Mouse (Mus musculus): ENCODE measurements around the gene Ccp110. TPM values are rescaled to one million over a fixed set of nuclear protein-coding genes. Genes with fewer than 3 reads are reported as not detected.

Gene Ccp110
- polyA plus RNA-seq, 1 experiment from 2014 or later: 23.7 TPM

DNA sequence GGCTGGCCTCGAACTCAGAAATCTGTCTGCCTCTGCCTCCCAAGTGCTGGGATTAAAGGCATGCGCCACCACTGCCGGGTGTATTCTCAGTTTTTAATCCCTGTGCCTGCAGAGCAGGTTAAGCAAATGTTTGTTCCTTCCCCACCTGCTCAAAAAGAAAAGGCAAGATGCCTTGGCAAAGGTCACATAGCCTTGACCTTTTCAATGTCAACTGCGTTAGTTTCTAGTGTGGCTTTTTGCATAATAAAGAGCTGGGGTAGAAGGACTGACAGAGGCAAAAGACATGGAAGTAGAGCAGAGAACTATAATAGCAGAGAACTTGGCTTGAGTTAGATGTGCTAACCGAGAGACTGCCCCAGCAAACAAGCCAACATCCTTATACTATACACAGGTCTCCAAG lies 1.6 kb upstream of the Ccp110 start:
- H3K4me2 ChIP-seq (replicated peaks; ENCODE audit: low read depth, low read length): no peak overlapping the region

DNA sequence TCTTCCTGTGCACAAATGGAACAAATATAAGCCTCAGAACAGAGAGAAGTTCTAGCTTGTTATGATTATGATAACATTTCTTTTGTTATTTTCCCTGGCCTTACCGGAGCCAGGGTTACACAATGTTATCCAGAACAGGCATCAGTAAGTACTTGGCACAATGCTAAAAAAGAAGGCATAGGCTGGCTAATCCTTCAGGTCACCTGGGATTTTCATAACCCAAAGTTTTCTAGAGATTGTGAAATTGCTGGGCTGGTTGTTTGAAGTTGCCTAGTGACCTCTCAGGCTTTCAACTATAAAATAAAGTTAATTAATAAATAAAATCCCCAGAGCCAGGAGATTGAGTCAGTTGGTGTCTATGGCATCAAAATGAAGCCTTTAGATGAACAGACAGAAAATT lies 2.5 kb downstream of the Ccp110 start:
- Histone ChIP-seq H3K9me3 (ENCODE audit: control insufficient read depth, low read length) (no peaks in the 10 kb centered on the region), H3K9ac (ENCODE audit: low read depth, low read length) (no peak overlapping the region), H3K36me3 (ENCODE audit: control insufficient read depth, insufficient read depth, low read length) (no peaks in the 10 kb centered on the region), H3K27ac (ENCODE audit: low read depth, low read length) (no peak overlapping the region), H3K27me3 (ENCODE audit: control insufficient read depth, insufficient read depth, low read length) (no peaks in the 10 kb centered on the region), H3K4me1 (replicated peaks; ENCODE audit: control insufficient read depth, insufficient read depth, low read length) (no peaks in the 10 kb centered on the region), H3K4me3 (ENCODE audit: low read depth, low read length) (no peak overlapping the region), H3K4me2 (replicated peaks; ENCODE audit: low read depth, low read length) (no peak overlapping the region)
- WGBS: 88% methylated on average over 1 of the region's 1 CpGs
- no peak for DNase-seq (ENCODE audit: low spot score)
- no peak for ATAC-seq (ENCODE audit: low FRiP score)

More for the DNA sequence above, 1.6 kb upstream of the Ccp110 start:
- Histone ChIP-seq H3K36me3 (ENCODE audit: control insufficient read depth, insufficient read depth, low read length) (no peaks in the 10 kb centered on the region), H3K9ac (ENCODE audit: low read depth, low read length) (no peak overlapping the region), H3K4me1 (replicated peaks; ENCODE audit: control insufficient read depth, insufficient read depth, low read length) (no peaks in the 10 kb centered on the region), H3K27ac (ENCODE audit: low read depth, low read length) (no peak overlapping the region), H3K4me3 (ENCODE audit: low read depth, low read length) (no peak overlapping the region), H3K27me3 (ENCODE audit: control insufficient read depth, insufficient read depth, low read length) (no peaks in the 10 kb centered on the region), H3K9me3 (ENCODE audit: control insufficient read depth, low read length) (no peaks in the 10 kb centered on the region)
- 67% methylated on average over 5 of the region's 5 CpGs for WGBS
- DNase-seq (ENCODE audit: low spot score) (no peak), ATAC-seq (ENCODE audit: low FRiP score) (no peak)

DNA sequence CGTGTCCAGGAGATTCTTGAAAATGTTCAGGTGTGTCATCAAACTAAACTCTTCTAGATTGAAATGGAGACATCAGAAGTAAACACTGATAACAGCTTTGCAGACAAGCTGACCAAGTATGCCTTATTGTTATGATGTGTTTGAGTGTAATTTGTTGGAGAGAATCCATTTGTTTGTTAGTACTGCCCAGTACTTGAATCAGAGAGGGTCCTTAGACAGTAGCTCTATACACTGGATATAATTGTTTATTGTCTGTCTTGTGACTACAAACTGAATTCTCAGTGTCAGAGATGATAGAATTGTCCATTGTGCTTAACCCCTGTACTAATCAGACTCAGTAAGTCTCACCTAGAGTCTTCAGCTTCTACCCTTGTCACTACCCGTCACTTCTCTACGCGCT lies 5.7 kb downstream of the Ccp110 start:
- H3K4me3 ChIP-seq (ENCODE audit: low read depth, low read length): no peak overlapping the region
- ATAC-seq (ENCODE audit: low FRiP score) (no peak), DNase-seq (ENCODE audit: low spot score) (no peak)
- no peak overlapping the region for H3K9ac ChIP-seq (ENCODE audit: low read depth, low read length)
- H3K4me1 ChIP-seq (replicated peaks; ENCODE audit: control insufficient read depth, insufficient read depth, low read length): no peaks in the 10 kb centered on the region
- no peaks in the 10 kb centered on the region for H3K27me3 ChIP-seq (ENCODE audit: control insufficient read depth, insufficient read depth, low read length)
- no peak overlapping the region for H3K4me2 ChIP-seq (replicated peaks; ENCODE audit: low read depth, low read length)
- peaks cover 6% of the 10 kb centered on the region for H3K36me3 ChIP-seq (ENCODE audit: control insufficient read depth, insufficient read depth, low read length)
- WGBS: 96% methylated on average over 4 of the region's 4 CpGs
- no peaks in the 10 kb centered on the region for H3K9me3 ChIP-seq (ENCODE audit: control insufficient read depth, low read length)
- no peak overlapping the region for H3K27ac ChIP-seq (ENCODE audit: low read depth, low read length)

DNA sequence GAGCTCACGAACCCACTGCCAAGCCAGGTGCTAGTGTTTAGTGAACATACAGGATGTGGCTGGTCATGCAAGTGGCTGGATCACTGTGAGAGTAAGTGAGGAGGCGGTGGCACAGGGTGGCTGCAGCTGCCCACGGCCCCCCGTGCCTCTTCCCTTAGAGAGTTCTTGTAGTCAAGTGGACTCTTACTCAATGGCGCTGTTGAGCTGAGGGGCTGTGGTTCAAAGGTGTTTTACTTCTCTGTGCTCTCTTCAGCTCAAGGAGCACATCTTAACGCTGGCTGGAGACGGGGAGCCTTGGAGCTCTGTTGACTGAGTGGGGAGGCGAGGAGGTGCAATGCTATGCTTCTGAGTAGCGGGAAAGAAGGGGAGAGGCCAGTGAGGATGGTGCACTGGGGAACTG lies 11.6 kb downstream of the Ccp110 start:
- Histone ChIP-seq H3K4me3 (ENCODE audit: low read depth, low read length) (no peak overlapping the region), H3K27ac (ENCODE audit: low read depth, low read length) (no peak overlapping the region), H3K27me3 (ENCODE audit: control insufficient read depth, insufficient read depth, low read length) (no peaks in the 10 kb centered on the region), H3K4me2 (replicated peaks; ENCODE audit: low read depth, low read length) (no peak overlapping the region), H3K9ac (ENCODE audit: low read depth, low read length) (no peak overlapping the region), H3K9me3 (ENCODE audit: control insufficient read depth, low read length) (no peaks in the 10 kb centered on the region), H3K36me3 (ENCODE audit: control insufficient read depth, insufficient read depth, low read length) (peaks cover 11% of the 10 kb centered on the region), H3K4me1 (replicated peaks; ENCODE audit: control insufficient read depth, insufficient read depth, low read length) (no peaks in the 10 kb centered on the region)
- 94% methylated on average over 9 of the region's 9 CpGs for WGBS
- no peak for ATAC-seq (ENCODE audit: low FRiP score)
- DNase-seq (ENCODE audit: low spot score): no peak

DNA sequence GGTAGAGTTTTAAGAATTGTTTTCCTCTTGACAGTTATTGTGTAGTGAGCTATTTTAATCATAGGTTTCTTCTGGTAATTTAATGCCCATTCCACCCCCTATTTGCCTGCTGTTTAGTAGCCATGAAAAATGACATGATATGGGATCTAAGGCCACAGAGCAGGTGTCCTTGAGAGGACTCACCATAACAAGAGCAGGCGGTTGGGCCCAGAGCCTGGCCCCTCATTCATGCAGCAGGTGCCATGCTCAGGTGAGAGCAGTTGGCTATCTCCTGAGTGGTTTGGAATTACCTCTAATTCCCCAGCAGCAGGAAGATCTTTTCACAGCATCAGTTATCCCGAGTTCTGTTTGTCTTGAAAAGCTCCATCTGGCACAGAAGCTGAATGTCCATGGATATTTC lies 13.1 kb downstream of the Ccp110 start:
- Histone ChIP-seq H3K36me3 (ENCODE audit: control insufficient read depth, insufficient read depth, low read length) (peaks cover 14% of the 10 kb centered on the region), H3K27ac (ENCODE audit: low read depth, low read length) (no peak overlapping the region), H3K4me2 (replicated peaks; ENCODE audit: low read depth, low read length) (no peak overlapping the region), H3K27me3 (ENCODE audit: control insufficient read depth, insufficient read depth, low read length) (no peaks in the 10 kb centered on the region), H3K9ac (ENCODE audit: low read depth, low read length) (no peak overlapping the region), H3K9me3 (ENCODE audit: control insufficient read depth, low read length) (no peaks in the 10 kb centered on the region), H3K4me1 (replicated peaks; ENCODE audit: control insufficient read depth, insufficient read depth, low read length) (no peaks in the 10 kb centered on the region), H3K4me3 (ENCODE audit: low read depth, low read length) (no peak overlapping the region)
- no peak for DNase-seq (ENCODE audit: low spot score)
- WGBS: 90% methylated on average over 2 of the region's 2 CpGs
- no peak for ATAC-seq (ENCODE audit: low FRiP score)

DNA sequence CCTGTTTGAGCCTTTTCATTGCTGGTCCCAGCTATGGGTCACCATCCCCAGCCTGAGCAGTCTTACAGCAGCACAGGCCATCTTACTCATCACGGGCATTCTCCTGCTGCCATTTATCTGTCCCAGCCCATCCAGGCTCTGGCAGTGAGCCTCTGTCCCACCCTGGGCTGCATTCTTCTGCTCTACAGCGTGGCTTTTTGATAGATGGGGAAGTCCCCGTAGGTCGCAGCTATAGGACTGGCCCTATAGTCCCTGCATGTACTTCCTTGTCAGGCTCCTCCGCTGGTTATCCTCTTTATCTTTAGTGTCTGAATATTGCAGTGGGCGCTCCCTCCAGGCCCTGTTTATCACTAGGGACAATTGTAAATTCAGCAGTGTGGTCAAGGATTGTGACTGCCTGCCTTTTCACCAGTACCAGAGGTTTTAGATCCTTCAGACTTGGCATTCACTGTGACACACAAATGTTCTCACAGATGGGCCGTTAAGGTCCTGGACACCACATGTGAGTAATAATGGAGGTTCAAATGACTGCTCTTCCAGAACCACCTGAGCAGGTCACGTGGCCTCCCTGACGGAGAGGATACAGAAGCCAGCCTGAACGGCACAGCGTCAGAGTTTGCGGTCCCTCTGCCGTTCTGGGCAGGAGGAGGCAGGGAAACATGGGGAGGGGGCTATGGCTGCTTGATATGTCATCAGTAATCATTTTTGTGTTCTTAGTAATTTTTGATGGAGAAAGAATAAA lies 16.7 kb downstream of the Ccp110 start:
- WGBS: 88% methylated on average over 13 of the region's 13 CpGs

DNA sequence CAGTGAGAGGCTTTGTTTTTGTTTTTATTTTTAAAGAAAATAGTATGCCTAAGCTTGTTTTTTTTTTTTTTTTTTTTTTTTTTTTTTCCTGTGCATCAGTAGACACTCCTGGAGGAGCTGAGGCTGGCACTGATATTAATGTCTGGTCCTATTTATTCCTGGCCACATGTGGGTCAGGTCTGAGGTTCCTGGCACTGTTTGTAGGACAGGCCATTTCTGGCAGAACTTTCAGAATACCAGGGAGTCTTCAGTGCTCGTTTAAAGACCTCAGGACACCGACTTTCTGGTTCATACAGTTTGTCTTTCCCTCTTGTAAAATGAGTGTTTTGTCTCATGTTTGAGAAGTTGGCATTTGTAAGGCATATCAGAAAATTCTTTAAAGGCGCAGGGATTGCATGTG lies 19.4 kb downstream of the Ccp110 start:
- Histone ChIP-seq H3K9ac (ENCODE audit: low read depth, low read length) (no peak overlapping the region), H3K27me3 (ENCODE audit: control insufficient read depth, insufficient read depth, low read length) (no peaks in the 10 kb centered on the region), H3K27ac (ENCODE audit: low read depth, low read length) (no peak overlapping the region), H3K4me2 (replicated peaks; ENCODE audit: low read depth, low read length) (no peak overlapping the region), H3K9me3 (ENCODE audit: control insufficient read depth, low read length) (no peaks in the 10 kb centered on the region), H3K4me1 (replicated peaks; ENCODE audit: control insufficient read depth, insufficient read depth, low read length) (no peaks in the 10 kb centered on the region), H3K36me3 (ENCODE audit: control insufficient read depth, insufficient read depth, low read length) (0 out of 2 replicates have a peak, but pooled peaks cover 10% of the 10 kb centered on the region), H3K4me3 (ENCODE audit: low read depth, low read length) (no peak overlapping the region)
- ATAC-seq (ENCODE audit: low FRiP score): no peak
- DNase-seq (ENCODE audit: low spot score): no peak
- WGBS: 96% methylated on average over 3 of the region's 3 CpGs

More for the DNA sequence above, 16.7 kb downstream of the Ccp110 start:
- ATAC-seq (ENCODE audit: low FRiP score): no peak
- no peaks in the 10 kb centered on the region for H3K9me3 ChIP-seq (ENCODE audit: control insufficient read depth, low read length)
- no peak overlapping the region for H3K4me2 ChIP-seq (replicated peaks; ENCODE audit: low read depth, low read length)
- no peak for DNase-seq (ENCODE audit: low spot score)
- H3K4me3 ChIP-seq (ENCODE audit: low read depth, low read length): no peak overlapping the region
- no peak overlapping the region for H3K27ac ChIP-seq (ENCODE audit: low read depth, low read length)
- H3K36me3 ChIP-seq (ENCODE audit: control insufficient read depth, insufficient read depth, low read length): peaks cover 13% of the 10 kb centered on the region; the same call in 1 of the 2 replicates
- H3K4me1 ChIP-seq (replicated peaks; ENCODE audit: control insufficient read depth, insufficient read depth, low read length): no peaks in the 10 kb centered on the region
- H3K9ac ChIP-seq (ENCODE audit: low read depth, low read length): no peak overlapping the region
- no peaks in the 10 kb centered on the region for H3K27me3 ChIP-seq (ENCODE audit: control insufficient read depth, insufficient read depth, low read length)

DNA sequence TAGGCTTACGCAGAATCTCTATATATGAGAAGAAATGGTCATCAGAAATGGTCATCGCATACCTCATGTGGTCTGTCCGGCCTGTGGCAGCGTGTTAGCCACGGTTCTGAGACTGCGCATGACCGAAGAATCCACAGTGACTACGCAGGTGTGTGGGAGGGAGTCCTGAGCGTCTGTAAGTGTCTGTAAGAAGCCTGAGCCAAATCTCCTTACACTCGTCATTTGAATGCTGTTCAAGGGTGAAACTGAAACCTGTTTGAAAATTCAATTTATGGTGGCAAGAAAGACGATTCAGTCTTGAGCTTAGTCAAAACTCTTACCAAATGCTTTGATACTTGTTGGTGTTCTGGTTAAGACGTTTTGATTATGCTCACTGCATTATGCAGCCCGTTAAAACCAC lies 20.9 kb downstream of the Ccp110 start:
- H3K36me3 ChIP-seq (ENCODE audit: control insufficient read depth, insufficient read depth, low read length): 0 out of 2 replicates have a peak, but pooled peaks cover 10% of the 10 kb centered on the region
- 93% methylated on average over 13 of the region's 13 CpGs for WGBS

DNA sequence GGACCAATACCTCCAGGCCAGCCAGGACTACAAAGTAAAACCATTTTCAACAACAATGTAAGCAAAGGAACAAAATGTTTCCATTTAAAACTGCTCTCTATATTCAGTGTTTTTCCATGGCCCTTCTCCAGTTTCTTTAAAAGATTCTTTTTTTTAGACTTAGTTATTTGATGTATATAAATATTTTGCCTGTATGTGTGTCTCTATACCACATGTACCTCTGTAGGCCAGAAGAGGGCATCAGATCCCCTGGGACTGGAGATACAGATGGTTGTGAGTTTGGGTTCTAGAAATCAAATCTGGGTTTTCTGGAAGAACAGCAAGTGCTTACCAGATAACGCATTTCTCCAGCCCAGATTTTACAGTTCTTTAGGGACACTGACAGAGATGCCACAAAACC lies 26.4 kb downstream of the Ccp110 start:
- Histone ChIP-seq H3K4me1 (replicated peaks; ENCODE audit: control insufficient read depth, insufficient read depth, low read length) (no peaks in the 10 kb centered on the region), H3K36me3 (ENCODE audit: control insufficient read depth, insufficient read depth, low read length) (no peaks in the 10 kb centered on the region), H3K4me2 (replicated peaks; ENCODE audit: low read depth, low read length) (no peak overlapping the region), H3K9me3 (ENCODE audit: control insufficient read depth, low read length) (no peaks in the 10 kb centered on the region), H3K27ac (ENCODE audit: low read depth, low read length) (no peak overlapping the region), H3K9ac (ENCODE audit: low read depth, low read length) (no peak overlapping the region), H3K4me3 (ENCODE audit: low read depth, low read length) (no peak overlapping the region), H3K27me3 (ENCODE audit: control insufficient read depth, insufficient read depth, low read length) (no peaks in the 10 kb centered on the region)
- ATAC-seq (ENCODE audit: low FRiP score) (no peak), DNase-seq (ENCODE audit: low spot score) (no peak)
- 73% methylated on average over 1 of the region's 1 CpGs for whole genome bisulfite sequencing

More for the DNA sequence above, 20.9 kb downstream of the Ccp110 start:
- ATAC-seq (ENCODE audit: low FRiP score): no peak
- H3K4me1 ChIP-seq (replicated peaks; ENCODE audit: control insufficient read depth, insufficient read depth, low read length): no peaks in the 10 kb centered on the region
- no peak overlapping the region for H3K9ac ChIP-seq (ENCODE audit: low read depth, low read length)
- H3K27me3 ChIP-seq (ENCODE audit: control insufficient read depth, insufficient read depth, low read length): no peaks in the 10 kb centered on the region
- H3K4me2 ChIP-seq (replicated peaks; ENCODE audit: low read depth, low read length): no peak overlapping the region
- no peak overlapping the region for H3K27ac ChIP-seq (ENCODE audit: low read depth, low read length)
- H3K9me3 ChIP-seq (ENCODE audit: control insufficient read depth, low read length): no peaks in the 10 kb centered on the region
- H3K4me3 ChIP-seq (ENCODE audit: low read depth, low read length): no peak overlapping the region
- DNase-seq (ENCODE audit: low spot score): no peak

Data from hindbrain, embryonic 11.5 days (tissue).